Mouse (Mus musculus) neural tube, embryonic 15.5 days (tissue): ENCODE measurements around the gene Emsy. TPM values are rescaled to one million over a fixed set of nuclear protein-coding genes. Genes with fewer than 3 reads are reported as not detected.

Experiments used
- ATAC-seq: fragments of 200-750 bp; cut with Nextera tagmentation; 2 replicates; pipeline ENCODE4 v1.8.0; 2017; ENCODE audit warnings: mild to moderate bottlenecking, moderate TSS enrichment, moderate library complexity; ENCODE audit not compliant: low FRiP score
- H3K27ac ChIP-seq: fragments of 300-500 bp; sonication (generic); replicated peaks from 2 replicates; pipeline ENCODE4 v1.5.1; 2015; ENCODE audit warnings: mild to moderate bottlenecking, inconsistent platforms
- H3K27me3 ChIP-seq: fragments of 300-500 bp; sonication (generic); replicated peaks from 2 replicates; pipeline ENCODE4 v1.6.1; 2015; ENCODE audit warnings: inconsistent platforms
- H3K36me3 ChIP-seq: fragments of 300-500 bp; sonication (generic); 2 replicates; pipeline ENCODE4 v1.6.1; 2015; ENCODE audit warnings: inconsistent platforms
- H3K4me1 ChIP-seq: fragments of 300-500 bp; sonication (generic); 2 replicates; pipeline ENCODE4 v1.6.1; 2015; ENCODE audit warnings: inconsistent platforms
- H3K4me2 ChIP-seq: fragments of 300-500 bp; sonication (generic); 2 replicates; pipeline ENCODE4 v1.6.1; 2015; ENCODE audit warnings: inconsistent platforms, mild to moderate bottlenecking, moderate library complexity
- H3K4me3 ChIP-seq: fragments of 300-500 bp; sonication (generic); replicated peaks from 2 replicates; pipeline ENCODE4 v1.5.1; 2015; ENCODE audit warnings: mild to moderate bottlenecking, inconsistent platforms
- H3K9ac ChIP-seq: fragments of 300-500 bp; sonication (generic); replicated peaks from 2 replicates; pipeline ENCODE4 v1.6.1; 2015; ENCODE audit warnings: mild to moderate bottlenecking, inconsistent platforms
- H3K9me3 ChIP-seq: fragments of 300-500 bp; sonication (generic); replicated peaks from 2 replicates; pipeline ENCODE4 v1.6.1; 2016; ENCODE audit warnings: inconsistent platforms
- WGBS: fragments of 180-500 bp; shearing (Covaris S2); methylation state at CpG from one replicate; pipeline ENCODE4 v1.1.7; 2015; ENCODE audit warnings: mixed read lengths; 5-methylcytosine and 5-hydroxymethylcytosine counted together
- polyA plus RNA-seq: library from polyadenylated mRNA; unstranded; fragments of >200 nt; fragmentation: Nextera tagmentation; extraction: Ambion mirVana; gene quantifications from 2 replicates; pipeline ENCODE4 v1.2.1, GENCODE M21; 2015

Emsy gene
- polyA plus RNA-seq, 1 experiment from 2014 or later, result 25.1 TPM

DNA sequence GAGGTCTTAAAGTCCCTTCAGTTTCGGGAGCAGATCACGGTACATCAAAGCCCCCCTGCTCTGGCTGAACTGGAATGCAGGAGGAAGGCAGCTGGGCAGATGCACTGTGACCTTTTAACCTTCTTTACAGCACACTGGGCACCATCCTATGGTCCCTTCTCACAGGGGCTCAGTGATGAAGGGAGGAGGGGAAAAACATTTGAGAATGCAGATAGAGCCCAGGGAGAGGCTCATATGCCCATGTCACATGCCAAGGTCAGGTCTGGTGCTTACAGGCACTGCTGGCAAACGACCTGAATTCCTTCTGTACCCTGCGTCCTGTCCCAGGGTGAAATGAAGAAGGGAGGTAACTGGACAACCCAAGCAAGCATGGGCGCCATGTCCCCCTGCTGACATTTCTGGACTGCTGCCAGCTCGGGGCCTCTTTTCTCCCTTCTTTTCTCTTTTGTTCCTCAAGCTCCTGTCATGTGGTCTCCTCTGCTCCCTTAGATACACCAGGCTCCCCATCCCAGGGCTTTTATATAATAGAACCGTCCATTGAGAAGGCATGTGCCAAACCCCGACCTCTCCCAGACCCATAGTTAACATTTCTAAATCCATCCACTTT lies 118.5 kb downstream of the Emsy start:
- Histone ChIP-seq H3K4me2 (no peak overlapping the region), H3K4me1 (peaks cover 7% of the 10 kb centered on the region), H3K27me3 (no peaks in the 10 kb centered on the region), H3K27ac (0 out of 2 replicates have a peak overlapping the region, but pooled peaks have one; percentile 10), H3K9me3 (no peaks in the 10 kb centered on the region), H3K9ac (no peak overlapping the region), H3K4me3 (no peak overlapping the region), H3K36me3 (no peaks in the 10 kb centered on the region)
- no peak for ATAC-seq
- 35% methylated on average over 8 of the region's 8 CpGs for WGBS

DNA sequence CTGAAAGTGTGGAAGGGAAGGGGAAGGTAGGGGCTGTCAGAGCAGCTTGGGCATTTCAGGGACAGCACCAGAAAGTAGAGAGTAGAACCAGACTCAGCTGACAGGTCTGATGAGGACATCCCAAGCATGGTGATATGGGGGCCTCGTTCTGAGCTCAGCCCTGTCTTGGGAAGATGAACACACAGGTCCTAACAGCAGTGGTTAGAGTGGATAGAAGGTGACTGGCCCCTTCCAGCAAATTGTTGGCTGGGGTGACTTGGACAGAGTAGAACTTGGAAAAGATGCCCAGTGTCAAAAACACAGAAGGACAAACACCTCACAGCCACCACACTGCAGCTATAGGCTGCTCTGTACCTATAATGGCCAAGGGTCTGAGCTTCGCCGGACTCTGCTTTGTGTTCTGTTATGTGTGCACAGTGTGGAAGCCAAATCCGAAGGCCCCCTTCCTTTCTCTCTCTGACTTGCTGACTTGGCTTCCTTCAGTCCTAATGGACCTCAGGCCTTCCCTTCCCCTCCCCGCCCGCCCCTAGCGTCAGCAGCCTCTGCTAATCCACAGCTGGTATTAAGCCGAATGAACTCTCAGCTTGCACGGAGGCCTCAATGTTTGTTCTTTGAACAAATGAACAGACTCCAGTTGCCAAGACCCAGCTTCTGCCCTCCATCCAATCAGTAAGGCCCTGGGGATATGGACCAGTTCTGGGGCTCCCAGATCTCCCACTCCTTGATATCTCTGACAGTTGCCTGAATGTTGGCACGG lies 119.2 kb downstream of the Emsy start:
- H3K36me3 ChIP-seq, result no peaks in the 10 kb centered on the region
- no peak; the same call in 1 of the 2 replicates for ATAC-seq
- WGBS, result 39% methylated on average over 10 of the region's 10 CpGs
- H3K4me2 ChIP-seq, result no peak overlapping the region
- H3K9ac ChIP-seq, result no peak overlapping the region
- H3K9me3 ChIP-seq, result no peaks in the 10 kb centered on the region
- H3K4me1 ChIP-seq, result peaks cover 7% of the 10 kb centered on the region
- H3K4me3 ChIP-seq, result no peak overlapping the region
- 0 out of 2 replicates have a peak overlapping the region, but pooled peaks have one; percentile 10 for H3K27ac ChIP-seq
- H3K27me3 ChIP-seq, result no peaks in the 10 kb centered on the region

Other genes starting within 250 kb of the Emsy start
- 0.28 and 0.37 TPM in 2 replicates for gene Gucy2d, start 216.4 kb downstream of the Emsy start, polyA plus RNA-seq
- 3.1 and 5.5 TPM in 2 replicates for gene Lrrc32, start 167.5 kb downstream of the Emsy start, polyA plus RNA-seq
- 43.1 and 45.3 TPM in 2 replicates for gene Thap12, start 46.3 kb upstream of the Emsy start, polyA plus RNA-seq
- 1.9 and 2.5 TPM in 2 replicates for gene Wnt11, start 178.3 kb upstream of the Emsy start, polyA plus RNA-seq